Mouse (Mus musculus) bone marrow macrophage, adult 2 months (primary cell): Measurements from ENCODE around the gene Ccl22. TPM values are rescaled to one million over a fixed set of nuclear protein-coding genes. Genes with fewer than 3 reads are reported as not detected.

Source experiments
- H3K27ac ChIP-seq: 2 replicates; pipeline ENCODE4 v1.5.1; 2012; ENCODE audit warnings: low read depth, low read length; ENCODE audit not compliant: insufficient read depth
- H3K4me1 ChIP-seq: 2 replicates; pipeline ENCODE4 v1.6.1; 2012; ENCODE audit warnings: low read length; ENCODE audit not compliant: control insufficient read depth, insufficient read depth
- H3K4me3 ChIP-seq: 2 replicates; pipeline ENCODE4 v1.5.1; 2012; ENCODE audit warnings: mild to moderate bottlenecking, low read length, moderate library complexity; ENCODE audit not compliant: insufficient read depth
- CTCF ChIP-seq: IDR thresholded peaks from 2 replicates; pipeline ENCODE4 v1.5.1; 2012; ENCODE audit warnings: low read depth, mild to moderate bottlenecking, low read length, moderate library complexity
- POLR2A ChIP-seq: IDR thresholded peaks from 2 replicates; pipeline ENCODE4 v1.6.1; 2012; ENCODE audit warnings: mild to moderate bottlenecking, low read depth, low read length, borderline replicate concordance
- polyA plus RNA-seq: library from polyadenylated mRNA; stranded (reverse); fragments of >200 nt; gene quantifications from 2 replicates; pipeline ENCODE4 v1.2.4, GENCODE M21; 2012; ENCODE audit not compliant: missing spikeins, insufficient read depth, insufficient read length

Gene Ccl22
- polyA plus RNA-seq, 1 experiment = 0.50 TPM

DNA sequence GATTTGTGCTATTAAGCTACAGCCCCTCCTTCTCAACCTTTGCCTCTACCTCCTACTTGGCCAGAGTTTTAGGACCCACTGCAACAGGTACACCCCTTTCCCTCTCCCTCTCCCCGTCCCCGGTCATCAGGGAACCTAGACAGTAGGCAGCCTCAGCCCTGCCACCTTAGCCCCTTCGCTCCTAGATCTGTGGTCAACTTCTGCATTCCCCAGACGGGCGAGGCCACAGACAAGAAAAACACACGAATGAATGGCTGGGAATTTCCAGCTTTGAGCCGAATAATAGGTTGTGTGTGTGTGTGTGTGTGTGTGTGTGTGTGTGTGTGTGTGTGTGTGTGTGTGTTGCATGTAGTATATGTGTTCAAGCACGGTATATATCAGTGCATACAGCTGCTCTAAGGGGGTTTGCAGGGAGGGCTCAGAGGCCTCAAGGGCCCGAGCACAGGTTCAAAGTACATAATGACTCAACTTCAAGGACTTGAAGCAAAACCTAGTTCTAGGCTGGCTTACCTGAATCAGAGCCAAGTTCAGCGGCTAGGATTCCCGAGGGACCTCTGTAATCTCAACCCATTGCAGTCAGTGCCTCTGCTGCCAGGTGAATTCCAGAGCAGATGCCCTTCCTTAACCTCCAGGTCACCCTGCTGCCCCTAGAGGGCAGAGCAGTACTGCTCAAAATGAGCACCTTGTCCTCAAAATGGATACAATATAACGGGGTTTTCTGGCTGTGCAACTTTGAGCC lies 40.0 kb downstream of the Ccl22 start:
- TF ChIP-seq POLR2A (no peak), CTCF (peak; percentile 34; the same call in 1 of the 2 replicates)
- no peak overlapping the region for H3K4me3 ChIP-seq
- peaks cover 9% of the 10 kb centered on the region for H3K4me1 ChIP-seq
- no peak overlapping the region for H3K27ac ChIP-seq

GRCm38 (mm10) chr8:94785995-94786595 lies 40.7 kb downstream of the Ccl22 start:
- TF ChIP-seq POLR2A (no peak), CTCF (no peak)
- Histone ChIP-seq H3K4me1 (peaks cover 9% of the 10 kb centered on the region), H3K27ac (no peak overlapping the region), H3K4me3 (no peak overlapping the region)

GRCm38 (mm10) chr8:94787524-94788501 lies 42.4 kb downstream of the Ccl22 start:
- TF ChIP-seq CTCF (no peak), POLR2A (no peak)

GRCm38 (mm10) chr8:94789256-94789955 lies 44.0 kb downstream of the Ccl22 start:
- TF ChIP-seq CTCF (no peak), POLR2A (no peak)
- H3K4me3 ChIP-seq = no peak overlapping the region
- no peak overlapping the region for H3K27ac ChIP-seq
- H3K4me1 ChIP-seq = peaks cover 3% of the 10 kb centered on the region

More at GRCm38 (mm10) chr8:94787524-94788501, 42.4 kb downstream of the Ccl22 start:
- Histone ChIP-seq H3K27ac (no peak overlapping the region), H3K4me3 (no peak overlapping the region), H3K4me1 (peaks cover 9% of the 10 kb centered on the region)

DNA sequence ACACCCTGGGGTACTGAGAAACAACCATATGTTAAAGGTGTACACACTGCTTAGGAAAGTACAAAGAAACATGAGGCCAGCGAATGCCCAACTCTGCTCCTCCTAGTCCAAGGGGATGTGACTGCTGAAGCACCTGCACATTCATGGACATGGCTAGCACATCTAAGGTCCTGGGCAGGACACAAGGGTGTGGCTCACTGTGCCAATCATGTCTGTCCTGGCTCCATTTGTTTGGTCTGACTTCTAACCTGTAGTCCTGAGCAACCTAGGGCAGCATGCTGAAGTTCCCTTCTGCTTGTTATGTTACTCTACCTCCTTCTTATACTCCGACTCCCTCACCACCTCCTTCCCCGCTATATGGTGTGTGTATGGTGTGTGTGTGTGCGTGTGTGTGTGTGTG lies 49.0 kb downstream of the Ccl22 start:
- Histone ChIP-seq H3K4me3 (no peak overlapping the region), H3K4me1 (no peaks in the 10 kb centered on the region), H3K27ac (no peak overlapping the region)
- TF ChIP-seq CTCF (no peak), POLR2A (no peak)

- no peak for TF ChIP-seq CTCF
- TF ChIP-seq POLR2A = no peak
- Histone ChIP-seq H3K4me1 (no peaks in the 10 kb centered on the region), H3K27ac (no peak overlapping the region), H3K4me3 (no peak overlapping the region)
These were observed 49.4 kb downstream of the Ccl22 start for GRCm38 (mm10) chr8:94794782-94795181.

DNA sequence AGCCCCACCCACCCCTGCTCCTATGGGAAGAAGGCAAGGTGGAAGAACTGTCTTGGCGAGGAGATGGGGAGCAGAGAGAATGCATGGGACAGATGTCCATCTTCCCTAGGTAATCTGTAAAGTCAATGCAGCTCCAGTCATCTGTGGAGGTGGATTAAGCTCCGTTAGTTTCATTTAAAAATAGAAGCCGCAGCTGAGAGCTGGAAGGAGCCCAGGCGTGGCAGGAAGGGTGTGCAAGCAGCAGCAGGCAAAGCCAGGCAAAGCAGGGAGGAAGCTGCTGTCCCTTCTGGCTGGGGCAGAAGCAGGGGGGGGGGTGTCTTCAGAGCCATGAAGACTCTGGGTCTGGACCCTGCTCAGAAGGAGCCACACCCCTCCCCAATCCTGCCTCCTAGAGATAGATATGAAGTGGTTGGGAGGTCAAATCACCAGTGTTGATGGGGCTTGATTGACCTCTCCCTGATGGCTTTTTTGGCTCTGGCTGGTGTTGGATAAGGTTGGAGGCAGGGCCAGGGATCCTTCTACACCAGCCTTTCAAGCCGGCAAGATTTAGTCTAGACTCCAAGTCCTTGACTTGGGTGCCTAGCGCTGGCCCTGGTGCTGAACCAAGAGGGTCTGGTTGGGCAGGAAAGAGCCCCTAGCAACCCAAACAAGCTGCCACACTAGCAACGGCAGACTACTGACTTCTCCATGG lies 55.0 kb downstream of the Ccl22 start:
- no peak overlapping the region for H3K4me3 ChIP-seq
- H3K4me1 ChIP-seq = peaks cover 13% of the 10 kb centered on the region
- TF ChIP-seq CTCF (no peak), POLR2A (no peak)
- no peak overlapping the region for H3K27ac ChIP-seq

Other genes with a start within 250 kb of the Ccl22 start
- 43.6 and 45.7 TPM in 2 replicates for gene Cpne2, start 212.6 kb upstream of the Ccl22 start, polyA plus RNA-seq
- 22.0 and 23.8 TPM in 2 replicates for gene Rspry1, start 143.7 kb upstream of the Ccl22 start, polyA plus RNA-seq
- gene Fam192a, start 143.6 kb upstream of the Ccl22 start, polyA plus RNA-seq = 77.1 and 77.4 TPM in 2 replicates
- gene Arl2bp, start 79.0 kb upstream of the Ccl22 start, polyA plus RNA-seq = 25.3 and 32.4 TPM in 2 replicates
- gene Pllp, start 49.3 kb upstream of the Ccl22 start, polyA plus RNA-seq = not detected in 2 replicates
- 0.56 and 0.76 TPM in 2 replicates for gene Cx3cl1, start 26.4 kb downstream of the Ccl22 start, polyA plus RNA-seq
- not detected in 2 replicates for gene Ccl17, start 64.9 kb downstream of the Ccl22 start, polyA plus RNA-seq
- 33.1 and 34.1 TPM in 2 replicates for gene Coq9, start 92.7 kb downstream of the Ccl22 start, polyA plus RNA-seq
- 12.9 and 19.7 TPM in 2 replicates for gene Ciapin1, start 92.8 kb downstream of the Ccl22 start, polyA plus RNA-seq
- 41.7 and 44.9 TPM in 2 replicates for gene Polr2c, start 111.9 kb downstream of the Ccl22 start, polyA plus RNA-seq
- gene Dok4, start 130.7 kb downstream of the Ccl22 start, polyA plus RNA-seq = 3.7 and 7.4 TPM in 2 replicates
- not detected in 2 replicates for gene Ccdc102a, start 172.5 kb downstream of the Ccl22 start, polyA plus RNA-seq
- gene Adgrg5, start 178.1 kb downstream of the Ccl22 start, polyA plus RNA-seq = not detected in 2 replicates
- 1.1 and 1.8 TPM in 2 replicates for gene Adgrg1, start 229.2 kb downstream of the Ccl22 start, polyA plus RNA-seq